11 mouse cellular contexts compared by ENCODE assay signal in the genomic region with DNA sequence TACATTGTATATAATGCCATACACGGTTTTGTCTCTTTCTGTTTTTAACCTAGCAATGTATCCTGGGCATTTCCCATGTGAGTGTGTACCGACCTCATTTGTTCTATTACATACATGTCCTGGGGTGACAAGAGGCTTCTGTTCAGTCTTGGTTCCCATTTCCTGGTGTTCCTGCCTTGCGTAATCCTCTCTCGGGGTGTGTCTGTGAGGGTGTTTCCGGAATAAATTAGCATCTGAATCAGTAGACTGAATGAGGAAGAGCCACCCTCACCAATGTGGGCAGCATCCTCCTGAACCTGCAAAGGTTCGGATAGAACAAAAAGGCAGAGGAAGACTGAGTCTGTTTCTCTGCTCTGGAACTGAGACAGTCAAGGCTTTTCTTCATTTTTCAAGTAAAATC.
DNase-seq lines count a peak whose midpoint lies in the region; TF ChIP-seq lines count a peak whose summit lies in the region.
"Had no signal": no experiment of that assay in that cellular context is flagged by ENCODE, and none has a peak within 500 bp of the region (broad histone marks: within the 10 kb centered on the region; RNA-seq: fewer than 3 reads in every experiment).

No protein-coding gene starts in this region.

- H3K9me3 ChIP-seq in ES-E14 (ENCODE audit: control insufficient read depth, insufficient read depth, low read depth, low read length), result no peaks in the 10 kb centered on the region
- H3K9me3 ChIP-seq: neural tube, embryonic 15.5 days had no signal

- H3K9ac ChIP-seq in ES-E14 (ENCODE audit: insufficient read depth, low read depth, low read length, poor library complexity, severe bottlenecking), result no peak overlapping the region
- H3K9ac ChIP-seq: neural tube, embryonic 15.5 days had no signal

- peak; percentile 18 for DNase-seq in kidney, adult 9 months
- no peak for DNase-seq in kidney, postnatal 4 days
- DNase-seq in 416B (ENCODE audit: low read depth), result peak; percentile 20
- DNase-seq in ES-E14 (ENCODE audit: low read depth, low spot score), result peak; percentile 27
- peak; percentile 14 for DNase-seq in lung, postnatal 14 days
- DNase-seq in natural killer cell, adult 2 months (ENCODE audit: low spot score in 2 of 2), result no peak
- DNase-seq in gastrocnemius, adult 8-10 months (ENCODE audit: low spot score in 2 of 2), result no peak
- DNase-seq: gastrocnemius, postnatal 14 days; heart, postnatal 10 days had no signal

- H3K27ac ChIP-seq in ES-E14 (ENCODE audit: insufficient read depth, low read depth, low read length, poor library complexity, severe bottlenecking), result peak overlapping the region; percentile 75; the same call in 1 of the 2 replicates
- H3K27ac ChIP-seq: neural tube, embryonic 15.5 days had no signal

- H3K4me3 ChIP-seq in ES-E14 (ENCODE audit: insufficient read depth in 1 of 2, low read depth in 1 of 2, low read length in 2 of 2, poor library complexity in 1 of 2, severe bottlenecking in 1 of 2), result no peak overlapping the region
- H3K4me3 ChIP-seq: erythroblast, embryonic 14.5 days; neural tube, embryonic 15.5 days had no signal

- H3K4me1 ChIP-seq in ES-E14 (ENCODE audit: control insufficient read depth in 2 of 2, insufficient read depth in 2 of 2, low read length in 2 of 2, poor library complexity in 1 of 2), result peaks cover 8 to 11% of the 10 kb centered on the region in 2 experiments; a peak in 3 of 4 replicates
- H3K4me1 ChIP-seq: neural tube, embryonic 15.5 days had no signal

- in situ Hi-C loops in ES-E14 (cut with MboI; ENCODE audit: low sequenced_read_pairs in 2 of 2, unreplicated experiment in 2 of 2), result no loop called here

- no peaks in the 10 kb centered on the region for H3K36me3 ChIP-seq in ES-E14 (ENCODE audit: control insufficient read depth, insufficient read depth, low read length, poor library complexity, severe bottlenecking)
- H3K36me3 ChIP-seq: neural tube, embryonic 15.5 days had no signal

TF ChIP-seq in ES-E14, 5 proteins besides CTCF, POLR2A, EP300 and RAD21:
- TF ChIP-seq ZNF384 (IDR thresholded peaks at IDR 0.05; ENCODE audit: low read depth, low read length), result no peak
- TF ChIP-seq CHD2 (IDR thresholded peaks at IDR 0.05; ENCODE audit: low read depth, low read length), result 0 out of 2 replicates have a peak, but pooled peaks have one; percentile 24

Comparison
In these comparisons a context has a peak if more than half of its experiments do, and no peak if none do; other contexts are left out.
1. DNase-seq: peak in kidney, adult 9 months (single experiment), 416B (single experiment), ES-E14 (single experiment) and lung, postnatal 14 days (single experiment); none in kidney, postnatal 4 days (0 of 2), natural killer cell, adult 2 months (0 of 2) and gastrocnemius, adult 8-10 months (0 of 2).